Mouse (Mus musculus) forebrain, postnatal 0 days (tissue): Measurements from ENCODE around the gene Lama5. TPM values are rescaled to one million over a fixed set of nuclear protein-coding genes. Genes with fewer than 3 reads are reported as not detected.
A peak's percentile ranks its signal among the peaks of the same experiment; 100 is the strongest.

ENCODE experiments used
- ATAC-seq: fragments of 200-750 bp; cut with Nextera tagmentation; 2 replicates; pipeline ENCODE4 v1.8.0; 2017; ENCODE audit warnings: mild to moderate bottlenecking, moderate library complexity
- DNase-seq: peaks from one replicate; pipeline ENCODE4 v3.0.0-alpha.2; 2015
- H3K27ac ChIP-seq: fragments of 300-500 bp; sonication (generic); 2 replicates; pipeline ENCODE4 v1.5.1; 2014; ENCODE audit warnings: low read depth, mild to moderate bottlenecking, antibody characterized with exemption, low read length, moderate library complexity, mixed read lengths
- H3K27me3 ChIP-seq: fragments of 300-500 bp; sonication (generic); 2 replicates; pipeline ENCODE4 v1.6.1; 2014; ENCODE audit warnings: mild to moderate bottlenecking, low read length, mixed read lengths; ENCODE audit not compliant: insufficient read depth
- H3K36me3 ChIP-seq: fragments of 300-500 bp; sonication (generic); 2 replicates; pipeline ENCODE4 v1.6.1; 2014; ENCODE audit warnings: mild to moderate bottlenecking, moderate library complexity; ENCODE audit not compliant: insufficient read depth
- H3K4me1 ChIP-seq: fragments of 300-500 bp; sonication (generic); 2 replicates; pipeline ENCODE4 v1.6.1; 2014; ENCODE audit warnings: antibody characterized with exemption; ENCODE audit not compliant: insufficient read depth
- H3K4me2 ChIP-seq: fragments of 300-500 bp; sonication (generic); 2 replicates; pipeline ENCODE4 v1.6.1; 2014; ENCODE audit warnings: low read depth, mild to moderate bottlenecking, moderate library complexity
- H3K4me3 ChIP-seq: fragments of 300-500 bp; sonication (generic); 2 replicates; pipeline ENCODE4 v1.5.1; 2014; ENCODE audit warnings: low read depth, low read length, mixed read lengths
- H3K9ac ChIP-seq: fragments of 300-500 bp; sonication (generic); 2 replicates; pipeline ENCODE4 v1.6.1; 2014; ENCODE audit warnings: mild to moderate bottlenecking
- H3K9me3 ChIP-seq: fragments of 300-500 bp; sonication (generic); 2 replicates; pipeline ENCODE4 v1.6.1; 2016; ENCODE audit warnings: low read length
- CTCF ChIP-seq: sonication (generic); IDR thresholded peaks from 2 replicates; pipeline ENCODE4 v1.5.1; 2016; ENCODE audit warnings: antibody characterized with exemption, control low read depth, low read depth
- WGBS: fragments of 180-500 bp; shearing (Covaris S2); extraction: QIAGEN DNeasy Blood & Tissue Kit; methylation state at CpG from one replicate; pipeline ENCODE4 v1.1.7; 2014; 5-methylcytosine and 5-hydroxymethylcytosine counted together
- polyA plus RNA-seq: library from polyadenylated mRNA; unstranded; fragments of >200 nt; fragmentation: Nextera tagmentation; extraction: Ambion mirVana; gene quantifications from 2 replicates; pipeline ENCODE4 v1.2.1, GENCODE M21; 2015
- total RNA-seq: library from RNA; depleted of rRNA; stranded (reverse); fragments of >200 nt; gene quantifications from 2 replicates; pipeline ENCODE4 v1.2.3, GENCODE M21; 2014

The Lama5 gene
- total and polyA plus RNA-seq, 2 experiments from 2014 or later = 1.4 to 8.9 TPM

DNA sequence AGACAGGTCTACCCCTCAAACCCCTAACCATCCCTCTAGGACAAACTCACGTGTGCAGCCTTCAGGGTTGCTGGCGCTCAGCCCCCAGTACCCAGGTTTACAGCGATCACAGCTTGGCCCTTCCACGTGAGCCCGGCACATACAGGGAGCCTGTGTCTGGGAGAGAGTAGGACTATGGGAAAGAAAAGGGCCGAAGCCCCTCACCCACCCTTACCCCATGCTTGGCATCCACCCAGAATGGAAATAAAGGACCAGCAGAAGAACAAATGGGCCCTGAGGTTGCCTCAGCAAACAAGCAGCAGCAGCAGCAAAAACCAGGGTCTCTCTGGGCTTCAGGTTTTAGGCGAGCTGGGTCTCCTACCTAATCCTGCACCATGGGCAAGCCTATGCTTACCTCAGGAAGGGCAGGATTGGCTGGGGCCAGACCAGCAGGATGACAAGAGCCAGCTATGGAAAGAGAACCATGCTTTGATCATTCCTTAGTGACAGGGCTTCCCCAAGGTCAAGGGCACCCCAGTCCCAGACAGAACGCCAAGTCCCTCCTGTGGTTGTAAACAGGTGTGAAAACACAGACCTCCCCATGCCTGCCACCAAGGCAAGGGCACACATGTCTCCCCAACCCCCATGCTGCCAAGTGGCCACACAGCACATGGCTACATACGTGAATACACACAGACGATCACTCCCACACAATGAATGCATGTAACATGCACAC is 28.2 kb downstream of the Lama5 start:
- Histone ChIP-seq H3K36me3 (no peaks in the 10 kb centered on the region), H3K4me2 (no peak overlapping the region), H3K9ac (no peak overlapping the region), H3K9me3 (no peaks in the 10 kb centered on the region), H3K27me3 (no peaks in the 10 kb centered on the region), H3K27ac (no peak overlapping the region), H3K4me1 (no peaks in the 10 kb centered on the region), H3K4me3 (no peak overlapping the region)
- DNase-seq = no peak
- 48% methylated on average over 10 of the region's 10 CpGs for WGBS
- peak; percentile 55; the same call in 1 of the 2 replicates for ATAC-seq
- TF ChIP-seq CTCF = no peak

DNA sequence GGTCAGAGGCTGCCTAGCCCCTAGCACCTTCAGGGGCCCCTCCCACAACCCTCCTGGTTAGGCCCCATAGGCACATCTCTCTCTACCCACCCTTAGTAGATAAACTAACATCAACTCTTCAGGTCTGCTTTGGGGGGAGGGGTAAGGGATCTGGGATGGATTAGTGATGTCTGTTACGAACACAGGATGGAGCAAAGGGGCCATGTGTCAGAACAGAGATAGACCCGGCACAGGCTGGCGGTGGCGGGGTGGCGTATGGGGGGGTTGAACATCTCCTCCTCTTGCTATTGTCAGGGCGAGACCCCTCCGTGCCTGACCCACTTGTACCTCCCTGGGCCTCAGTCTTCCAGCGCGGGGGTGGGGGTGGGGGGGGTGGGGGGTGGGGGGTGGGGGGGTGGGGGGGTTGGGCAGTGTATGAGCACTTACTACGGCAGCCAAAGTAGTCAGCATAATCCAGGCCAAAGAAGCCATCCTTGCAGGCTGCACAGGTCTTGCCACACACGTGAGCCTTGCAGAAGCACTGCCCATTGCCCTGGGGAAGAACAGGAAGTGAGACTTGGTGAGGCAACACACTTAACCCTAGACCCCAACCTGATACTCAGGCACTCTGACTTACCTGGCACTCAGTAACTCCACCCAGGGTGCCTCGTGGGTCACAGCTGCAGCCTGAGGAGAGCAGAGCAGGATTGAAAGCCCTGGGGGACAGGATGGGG is 28.9 kb downstream of the Lama5 start:
- H3K27ac ChIP-seq = no peak overlapping the region
- no peaks in the 10 kb centered on the region for H3K27me3 ChIP-seq
- DNase-seq = no peak
- no peak overlapping the region for H3K9ac ChIP-seq
- H3K4me1 ChIP-seq = no peaks in the 10 kb centered on the region
- H3K9me3 ChIP-seq = no peaks in the 10 kb centered on the region
- H3K4me3 ChIP-seq = no peak overlapping the region
- 74% methylated on average over 10 of the region's 12 CpGs for WGBS
- TF ChIP-seq CTCF = no peak
- H3K36me3 ChIP-seq = no peaks in the 10 kb centered on the region
- H3K4me2 ChIP-seq = no peak overlapping the region
- no peak for ATAC-seq

DNA sequence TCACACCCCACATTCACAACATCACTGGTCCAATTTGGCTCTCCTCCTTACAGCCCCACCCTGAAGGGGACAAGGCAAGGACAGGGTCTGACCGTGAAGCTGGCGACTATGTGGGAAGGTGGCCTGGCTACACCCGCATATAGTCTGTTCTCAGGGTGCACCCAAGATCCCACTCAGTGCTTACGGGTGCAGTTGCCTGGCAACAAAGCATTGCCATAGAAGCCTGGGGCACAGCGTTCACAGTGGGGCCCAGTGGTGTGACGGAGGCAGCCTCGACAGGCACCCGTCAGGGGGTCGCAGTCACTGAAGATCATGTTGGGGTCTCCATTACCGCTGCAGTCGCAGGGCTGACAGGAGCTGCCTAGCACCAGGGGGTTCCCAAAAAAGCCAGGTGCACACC is 38.3 kb downstream of the Lama5 start:
- Histone ChIP-seq H3K4me1 (no peaks in the 10 kb centered on the region), H3K9me3 (no peaks in the 10 kb centered on the region), H3K36me3 (no peaks in the 10 kb centered on the region), H3K9ac (no peak overlapping the region), H3K4me2 (no peak overlapping the region), H3K4me3 (no peak overlapping the region), H3K27ac (no peak overlapping the region), H3K27me3 (no peaks in the 10 kb centered on the region)
- ATAC-seq (peak; percentile 58; the same call in 1 of the 2 replicates), DNase-seq (no peak)
- WGBS = 87% methylated on average over 11 of the region's 11 CpGs
- no peak for TF ChIP-seq CTCF

DNA sequence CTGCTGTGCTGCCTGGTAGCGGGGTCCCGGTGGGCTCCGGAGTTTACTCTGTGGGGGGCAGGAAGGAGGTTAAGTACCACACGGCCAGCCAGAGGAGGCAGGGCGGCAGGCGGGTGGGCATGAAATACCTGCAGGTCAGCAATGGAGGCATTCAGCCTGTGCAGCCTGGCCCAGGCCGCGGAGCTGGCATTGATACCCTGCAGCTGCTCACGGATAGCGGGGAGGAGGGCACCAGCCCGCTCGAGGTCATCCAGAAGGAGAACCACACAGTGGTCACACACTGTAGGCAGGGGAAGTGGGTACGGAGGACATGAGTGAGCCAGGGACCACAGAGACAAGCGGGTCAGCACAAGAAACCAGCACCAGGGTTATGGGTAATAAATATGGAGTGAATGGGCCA is 40.0 kb downstream of the Lama5 start:
- H3K27ac ChIP-seq = no peak overlapping the region
- H3K36me3 ChIP-seq = no peaks in the 10 kb centered on the region
- H3K27me3 ChIP-seq = no peaks in the 10 kb centered on the region
- ATAC-seq (no peak), DNase-seq (no peak)
- H3K9me3 ChIP-seq = no peaks in the 10 kb centered on the region
- TF ChIP-seq CTCF = no peak
- no peak overlapping the region for H3K4me3 ChIP-seq
- no peak overlapping the region for H3K4me2 ChIP-seq
- H3K9ac ChIP-seq = no peak overlapping the region
- no peaks in the 10 kb centered on the region for H3K4me1 ChIP-seq
- 90% methylated on average over 14 of the region's 14 CpGs for WGBS

DNA sequence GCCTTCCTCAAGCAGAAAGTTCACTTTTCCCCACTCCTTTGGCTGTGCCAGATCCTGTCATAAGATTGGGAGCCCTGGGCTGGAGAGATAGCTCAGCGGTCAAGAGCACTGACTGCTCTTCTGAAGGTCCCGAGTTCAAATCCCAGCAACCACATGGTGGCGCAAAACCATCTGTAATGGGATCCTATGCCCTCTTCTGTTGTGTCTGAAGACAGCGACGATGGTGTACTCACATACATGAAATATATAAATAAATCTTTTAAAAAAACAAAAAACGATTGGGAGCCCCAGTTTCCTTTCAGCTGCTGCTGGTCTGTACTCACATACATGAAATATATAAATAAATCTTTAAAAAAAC is 40.9 kb downstream of the Lama5 start:
- Histone ChIP-seq H3K27me3 (no peaks in the 10 kb centered on the region), H3K27ac (no peak overlapping the region), H3K4me2 (no peak overlapping the region), H3K36me3 (no peaks in the 10 kb centered on the region), H3K9me3 (no peaks in the 10 kb centered on the region), H3K9ac (no peak overlapping the region), H3K4me3 (no peak overlapping the region), H3K4me1 (no peaks in the 10 kb centered on the region)
- no peak for DNase-seq
- WGBS = 82% methylated on average over 6 of the region's 6 CpGs
- no peak for ATAC-seq
- peak; percentile 25; the same call in 1 of the 2 replicates for TF ChIP-seq CTCF

DNA sequence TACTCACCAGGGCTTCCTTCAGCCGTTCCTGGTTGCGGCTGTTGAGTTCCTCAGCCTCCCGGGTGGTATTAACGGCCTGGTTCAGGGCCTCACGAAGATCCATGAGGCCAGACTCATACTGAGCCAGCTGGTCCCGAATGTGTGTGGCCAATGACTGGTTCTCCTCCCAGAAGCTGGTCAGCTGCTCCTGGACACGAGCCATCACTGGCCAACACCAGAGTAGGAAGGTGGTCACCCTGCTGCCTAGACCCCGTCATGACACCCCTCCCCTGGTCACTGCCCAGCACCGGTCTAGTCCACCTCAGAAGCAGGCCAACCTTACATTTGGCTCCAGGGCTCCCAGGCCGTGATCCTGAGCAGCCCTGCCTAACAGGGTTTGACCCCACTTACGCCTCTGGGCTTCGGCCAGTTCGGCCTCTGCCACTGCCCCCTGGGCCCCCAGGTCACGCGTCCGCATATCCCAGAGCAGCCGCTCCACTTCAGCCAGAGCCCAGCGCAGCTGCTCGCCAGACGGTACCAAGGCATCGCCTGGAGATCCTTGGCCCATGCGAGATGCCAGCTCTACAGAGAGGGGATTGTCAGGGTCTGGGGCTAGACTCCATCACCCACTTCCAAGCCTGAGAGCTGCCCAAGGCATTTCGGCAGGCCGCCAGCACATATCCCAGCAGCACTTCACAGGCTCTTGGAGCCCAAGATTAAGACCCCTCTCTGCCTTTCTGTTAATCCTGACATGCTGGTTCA is 41.5 kb downstream of the Lama5 start:
- no peaks in the 10 kb centered on the region for H3K4me1 ChIP-seq
- no peak overlapping the region for H3K4me2 ChIP-seq
- ATAC-seq = no peak
- TF ChIP-seq CTCF = no peak
- 87% methylated on average over 24 of the region's 24 CpGs for WGBS
- no peaks in the 10 kb centered on the region for H3K36me3 ChIP-seq
- H3K4me3 ChIP-seq = no peak overlapping the region
- H3K9ac ChIP-seq = no peak overlapping the region
- H3K9me3 ChIP-seq = no peaks in the 10 kb centered on the region
- no peak overlapping the region for H3K27ac ChIP-seq
- DNase-seq = no peak
- H3K27me3 ChIP-seq = no peaks in the 10 kb centered on the region

DNA sequence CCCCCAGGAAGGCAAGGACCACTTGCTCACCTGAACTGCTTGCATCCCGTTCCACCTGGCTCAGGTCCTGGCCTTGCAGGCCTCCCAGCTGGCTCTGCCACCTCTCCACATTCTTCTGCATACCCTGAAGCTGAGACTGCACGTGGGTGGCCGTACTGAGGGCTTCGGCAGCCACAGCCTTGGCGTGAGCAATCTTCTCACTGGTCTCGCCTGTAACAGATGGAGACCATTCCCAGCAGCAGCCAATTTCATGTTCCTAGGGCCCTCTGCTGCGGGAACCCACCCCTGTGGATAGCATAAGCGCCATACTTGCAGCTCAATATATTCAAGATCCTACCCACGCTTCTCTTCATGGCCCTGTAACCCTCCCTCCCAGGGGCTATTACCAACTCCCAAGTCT is 44.1 kb downstream of the Lama5 start:
- no peak overlapping the region for H3K4me2 ChIP-seq
- 77% methylated on average over 9 of the region's 9 CpGs for WGBS
- no peak overlapping the region for H3K9ac ChIP-seq
- peaks cover 19% of the 10 kb centered on the region for H3K36me3 ChIP-seq
- no peak overlapping the region for H3K27ac ChIP-seq
- ATAC-seq (no peak), DNase-seq (no peak)
- no peaks in the 10 kb centered on the region for H3K9me3 ChIP-seq
- H3K4me1 ChIP-seq = no peaks in the 10 kb centered on the region
- no peaks in the 10 kb centered on the region for H3K27me3 ChIP-seq
- no peak for TF ChIP-seq CTCF
- no peak overlapping the region for H3K4me3 ChIP-seq
